Mouse (Mus musculus): ENCODE data around the gene Itsn2.
"Not testable (repeated sequence)": the region's sequence is repeated elsewhere in the genome, so short reads cannot be mapped to it uniquely, and the experiment has no call there.

Gene Itsn2

GRCm38 (mm10) chr12:4708881-4709604, 116.6 kb downstream of the Itsn2 start:
- DNase-seq (ENCODE audit: low read depth, low spot score): peak; percentile 37

- no peak for DNase-seq (ENCODE audit: low read depth, low spot score)
Measured at GRCm38 (mm10) chr12:4709926-4710325, 117.5 kb downstream of the Itsn2 start.

GRCm38 (mm10) chr12:4713361-4713760, 120.9 kb downstream of the Itsn2 start:
- DNase-seq (ENCODE audit: low read depth, low spot score): no peak

GRCm38 (mm10) chr12:4715606-4716005, 123.2 kb downstream of the Itsn2 start:
- no peak for DNase-seq (ENCODE audit: low read depth, low spot score)

- peak; percentile 37 for DNase-seq (ENCODE audit: low read depth, low spot score)
Measured at GRCm38 (mm10) chr12:4717417-4717816, 125.0 kb downstream of the Itsn2 start.

- DNase-seq (ENCODE audit: low read depth, low spot score): no peak
Measured at GRCm38 (mm10) chr12:4719066-4719761, 126.8 kb downstream of the Itsn2 start.

GRCm38 (mm10) chr12:4719762-4720754, 127.6 kb downstream of the Itsn2 start:
- no peak for DNase-seq (ENCODE audit: low read depth, low spot score)

GRCm38 (mm10) chr12:4729165-4729564, 136.7 kb downstream of the Itsn2 start:
- DNase-seq (ENCODE audit: low read depth, low spot score): no peak

- DNase-seq (ENCODE audit: low read depth, low spot score): no peak
Measured at GRCm38 (mm10) chr12:4731629-4732028, 139.2 kb downstream of the Itsn2 start.

GRCm38 (mm10) chr12:4732332-4732731, 139.9 kb downstream of the Itsn2 start:
- DNase-seq (ENCODE audit: low read depth, low spot score): no peak

- DNase-seq (ENCODE audit: low read depth, low spot score): no peak
Measured at GRCm38 (mm10) chr12:4738031-4738576, 145.7 kb downstream of the Itsn2 start, which contains the start of gene Fam228a. Gene Fam228a (minus strand): TSS chr12:4738430.

- no peak for DNase-seq (ENCODE audit: low read depth, low spot score)
Measured at GRCm38 (mm10) chr12:4740823-4741222, 148.4 kb downstream of the Itsn2 start.

GRCm38 (mm10) chr12:4742183-4742582, 149.7 kb downstream of the Itsn2 start:
- no peak for DNase-seq (ENCODE audit: low read depth, low spot score)

GRCm38 (mm10) chr12:4744486-4744885, 152.0 kb downstream of the Itsn2 start:
- DNase-seq (ENCODE audit: low read depth, low spot score): peak; percentile 38

- DNase-seq (ENCODE audit: low read depth, low spot score): not testable (repeated sequence)
Measured at GRCm38 (mm10) chr12:4754451-4754850, 162.0 kb downstream of the Itsn2 start.

GRCm38 (mm10) chr12:4757060-4757459, 164.6 kb downstream of the Itsn2 start:
- no peak for DNase-seq (ENCODE audit: low read depth, low spot score)

All from brain, adult 2 months (tissue).